Mouse (Mus musculus): ENCODE measurements at regions not wholly inside any gene's neighbourhood (a gene's known extent, or its start where the extent isn't known, plus 50 kb on each side); places are given as distances from the start of the nearest gene placed in this dataset.
"Not testable (repeated sequence)": the region's sequence is repeated elsewhere in the genome, so short reads cannot be mapped to it uniquely, and the experiment has no call there.

- no peak for DNase-seq (ENCODE audit: low read depth)
Observed at GRCm38 (mm10) chr1:141716953-141717352, 1471.0 kb downstream of the Kcnt2 start.

- DNase-seq (ENCODE audit: low read depth): no peak
Observed at GRCm38 (mm10) chr1:141717510-141717909, 1471.6 kb downstream of the Kcnt2 start.

- DNase-seq (ENCODE audit: low read depth): no peak
Observed at GRCm38 (mm10) chr1:141741299-141741698, 1495.3 kb downstream of the Kcnt2 start.

DNA sequence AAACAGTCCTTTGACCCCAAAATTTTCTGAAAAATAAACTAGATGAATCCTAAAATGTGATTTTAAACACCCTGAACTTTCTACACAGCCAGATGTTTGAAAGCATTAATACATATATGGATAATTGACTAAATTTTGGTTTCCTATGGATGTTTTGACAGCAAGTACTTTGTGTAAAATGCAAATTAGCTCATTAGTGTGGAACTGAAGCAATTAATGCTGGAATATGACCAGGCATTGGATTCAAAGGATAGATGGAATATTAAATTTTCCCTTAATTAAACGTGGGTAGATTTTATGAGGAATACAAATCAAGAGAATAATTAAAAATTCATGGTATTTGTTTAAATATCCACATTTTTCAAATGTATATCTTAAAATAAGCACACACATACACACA, 1530.1 kb downstream of the Kcnt2 start:
- DNase-seq (ENCODE audit: low read depth): no peak

- DNase-seq (ENCODE audit: low read depth): no peak
Observed at GRCm38 (mm10) chr1:141783367-141783766, 1537.4 kb downstream of the Kcnt2 start.

- no peak for DNase-seq (ENCODE audit: low read depth)
Observed at GRCm38 (mm10) chr1:141813315-141814158, 1567.6 kb downstream of the Kcnt2 start.

GRCm38 (mm10) chr1:141831444-141831843, 1585.5 kb downstream of the Kcnt2 start:
- DNase-seq (ENCODE audit: low read depth): no peak

GRCm38 (mm10) chr1:141842547-141842946, 1596.6 kb downstream of the Kcnt2 start:
- no peak for DNase-seq (ENCODE audit: low read depth)

- DNase-seq (ENCODE audit: low read depth): not testable (repeated sequence)
Observed at GRCm38 (mm10) chr1:141853841-141854240, 1607.9 kb downstream of the Kcnt2 start.

- no peak for DNase-seq (ENCODE audit: low read depth)
Observed at GRCm38 (mm10) chr1:141884356-141884755, 1638.4 kb downstream of the Kcnt2 start.

DNA sequence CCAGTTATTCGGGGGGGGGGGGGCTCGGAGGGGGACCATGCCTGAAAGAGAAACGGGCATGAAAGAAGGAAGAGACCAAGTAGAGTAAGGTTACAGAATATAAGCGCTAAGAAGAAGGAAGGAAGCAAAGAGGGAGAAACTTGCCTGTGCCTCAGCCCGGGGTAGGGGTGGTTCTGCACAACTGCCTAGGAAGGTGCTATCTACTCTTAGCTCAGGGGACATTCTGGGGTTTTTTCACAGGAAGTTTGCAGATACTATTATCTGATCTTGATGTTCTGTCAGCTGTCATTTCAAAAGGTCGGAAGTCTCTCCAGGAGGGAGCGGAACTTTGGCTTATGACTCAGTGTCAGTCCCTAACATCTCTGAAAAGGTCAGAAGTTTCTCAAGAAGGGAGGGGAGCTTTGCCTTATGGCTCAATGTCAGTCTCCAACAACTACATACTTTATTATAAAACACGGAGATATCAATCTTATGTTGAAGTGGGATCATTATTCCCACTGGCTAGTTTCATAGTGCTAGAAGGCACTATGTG, 1652.0 kb downstream of the Kcnt2 start:
- DNase-seq (ENCODE audit: low read depth): no peak

DNA sequence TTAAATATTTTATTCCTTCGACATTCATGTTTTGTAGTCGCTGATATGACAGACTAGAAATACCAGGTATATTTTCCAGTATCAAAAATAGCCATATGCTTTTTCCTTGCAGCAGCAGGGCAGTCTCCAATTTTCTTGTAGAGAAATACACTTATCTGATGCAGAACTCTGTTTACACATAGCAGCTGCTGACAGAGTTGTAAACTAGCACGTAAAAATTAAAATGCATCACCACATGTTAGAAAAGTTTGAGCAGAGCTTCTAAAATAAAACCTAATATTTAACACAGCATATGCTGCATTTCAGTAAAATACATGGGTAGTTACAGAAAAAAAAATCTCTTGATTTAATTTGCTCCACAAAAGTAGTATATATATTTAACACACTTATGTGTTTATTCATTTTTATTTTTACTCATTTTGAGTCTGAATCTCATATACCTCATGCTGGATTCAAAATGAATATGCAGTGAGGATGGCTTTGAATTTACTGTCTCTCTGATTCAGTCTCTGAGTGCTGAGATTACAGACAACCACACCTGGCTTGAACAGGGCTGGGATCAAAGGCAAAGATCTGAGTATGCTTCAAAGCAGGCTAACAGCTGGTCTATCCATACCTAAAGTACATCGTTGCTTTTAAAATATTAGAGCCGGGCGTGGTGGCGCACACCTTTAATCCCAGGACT, 1665.9 kb downstream of the Kcnt2 start:
- DNase-seq (ENCODE audit: low read depth): no peak

DNA sequence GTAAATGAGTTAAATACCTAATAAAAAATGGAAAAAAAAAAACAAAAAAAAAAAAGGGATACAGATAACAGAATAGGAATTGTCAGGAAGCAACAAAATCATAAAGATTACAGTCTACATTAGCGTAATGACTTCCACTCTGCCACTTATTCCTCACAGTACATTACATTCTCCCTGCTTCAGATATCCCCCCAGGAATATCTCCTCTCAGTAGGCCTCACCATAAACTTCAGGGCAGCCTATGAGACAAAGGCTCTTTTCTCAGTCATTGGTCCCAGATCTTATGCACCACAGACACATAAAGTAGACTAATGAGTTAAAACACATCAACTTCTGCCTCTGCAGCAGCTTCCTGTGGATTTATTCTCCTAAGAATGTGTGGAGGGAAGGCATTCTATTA, 1680.2 kb downstream of the Kcnt2 start:
- DNase-seq (ENCODE audit: low read depth): no peak

GRCm38 (mm10) chr1:141926804-141927203, 1680.8 kb downstream of the Kcnt2 start:
- no peak for DNase-seq (ENCODE audit: low read depth)

GRCm38 (mm10) chr1:141948055-141948454, 1692.4 kb upstream of the B3galt2 start:
- no peak for DNase-seq (ENCODE audit: low read depth)

GRCm38 (mm10) chr1:141954323-141954867, 1686.1 kb upstream of the B3galt2 start:
- no peak for DNase-seq (ENCODE audit: low read depth)

GRCm38 (mm10) chr1:141961743-141962142, 1678.7 kb upstream of the B3galt2 start:
- peak; percentile 30 for DNase-seq (ENCODE audit: low read depth)

DNA sequence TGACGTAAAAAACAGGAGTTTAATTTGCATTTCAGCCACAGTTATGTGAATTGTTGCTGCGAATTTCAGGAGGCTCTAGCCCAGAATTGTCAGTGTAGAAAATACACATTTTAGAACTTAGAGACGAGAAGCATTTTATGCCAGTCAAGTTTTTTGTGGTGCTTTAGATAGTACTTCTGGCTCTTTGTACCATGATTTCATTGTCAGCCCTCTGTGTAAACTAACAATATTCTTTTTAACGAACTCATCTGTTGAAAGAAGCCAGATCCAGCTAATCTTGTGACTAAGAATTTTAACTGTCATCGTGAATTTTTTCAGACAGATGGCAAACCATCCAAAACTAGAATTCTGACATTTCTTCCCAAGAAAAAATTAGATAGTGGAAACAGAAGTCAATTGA, 1672.3 kb upstream of the B3galt2 start:
- no peak for DNase-seq (ENCODE audit: low read depth)

- DNase-seq (ENCODE audit: low read depth): no peak
Observed at GRCm38 (mm10) chr1:141974329-141974728, 1666.1 kb upstream of the B3galt2 start.

- no peak for DNase-seq (ENCODE audit: low read depth)
Observed at GRCm38 (mm10) chr1:141999769-142000168, 1640.7 kb upstream of the B3galt2 start.

GRCm38 (mm10) chr1:142000335-142000734, 1640.1 kb upstream of the B3galt2 start:
- DNase-seq (ENCODE audit: low read depth): no peak

DNA sequence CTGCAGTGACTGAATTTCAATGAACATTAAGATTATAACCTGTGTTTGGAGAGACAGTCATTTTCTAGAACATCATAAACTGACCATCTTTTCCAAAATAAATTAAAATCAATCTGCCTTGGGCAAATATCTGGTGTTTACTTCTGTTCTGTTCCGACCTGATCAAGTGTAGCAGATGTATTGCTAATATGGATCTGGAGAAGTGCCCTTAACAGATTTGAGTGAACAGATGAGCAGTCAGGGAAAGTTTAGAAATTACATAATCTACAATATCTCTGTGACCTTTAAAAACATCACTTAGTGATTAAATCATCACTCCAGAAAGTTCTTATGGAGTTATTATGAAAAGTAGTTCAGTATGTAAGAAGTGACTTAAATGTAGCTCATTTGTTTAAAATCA, 1634.1 kb upstream of the B3galt2 start:
- no peak for DNase-seq (ENCODE audit: low read depth)

DNA sequence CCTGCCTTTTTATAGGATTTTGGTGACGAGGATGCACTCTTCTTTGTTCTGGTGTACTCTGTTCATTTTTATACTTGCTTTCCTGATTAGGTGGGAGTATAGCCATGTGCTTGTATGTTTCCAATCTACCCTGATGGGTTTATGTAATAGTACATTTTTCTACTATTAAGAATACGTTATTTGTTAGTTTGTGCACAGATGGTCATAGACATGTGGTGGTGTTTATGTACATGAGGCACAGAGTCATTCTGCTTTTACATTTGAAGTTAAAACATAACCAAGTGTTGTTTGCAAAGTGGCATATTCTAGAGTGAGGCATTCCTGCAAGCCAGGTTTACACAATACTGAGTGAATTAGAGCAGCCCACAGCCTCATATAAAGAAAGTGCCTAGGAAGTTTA, 1597.7 kb upstream of the B3galt2 start:
- no peak for DNase-seq (ENCODE audit: low read depth)

Data from NIH3T3 (cell line).